Mouse (Mus musculus): ENCODE data around the gene Gm21983. TPM values are rescaled to one million over a fixed set of nuclear protein-coding genes. Genes with fewer than 3 reads are reported as not detected.

The Gm21983 gene
- polyA plus RNA-seq, 1 experiment from 2014 or later, result not detected

DNA sequence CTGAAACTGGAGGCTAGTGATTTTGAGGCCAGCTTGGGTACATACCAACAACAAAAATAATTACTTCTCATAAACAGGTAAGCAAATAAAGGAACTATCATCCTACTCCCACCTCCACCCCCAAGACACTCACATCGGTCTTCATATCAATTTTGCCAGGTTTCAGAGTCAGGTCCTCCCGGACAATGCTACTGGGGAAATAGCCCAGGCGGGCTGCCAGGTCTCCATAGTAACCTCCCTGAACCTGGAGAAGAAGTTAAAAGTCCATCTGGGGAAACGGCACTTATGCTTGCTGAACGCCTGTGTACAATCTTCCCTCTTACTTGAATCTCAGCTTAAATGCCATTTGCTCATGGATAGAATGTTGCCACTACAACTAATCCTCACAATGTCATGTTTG is 850 bp downstream of the Gm21983 start:
- Histone ChIP-seq H3K4me2 (replicated peaks) (no peak overlapping the region; the same call in 1 of the 2 replicates), H3K27me3 (replicated peaks) (no peaks in the 10 kb centered on the region), H3K36me3 (peaks cover 4% of the 10 kb centered on the region), H3K9ac (no peak overlapping the region; the same call in 1 of the 2 replicates), H3K4me3 (replicated peaks) (no peak overlapping the region), H3K4me1 (replicated peaks) (peaks cover 13% of the 10 kb centered on the region; the same call in 1 of the 2 replicates), H3K9me3 (no peaks in the 10 kb centered on the region), H3K27ac (no peak overlapping the region; the same call in 1 of the 2 replicates)
- 40% methylated on average over 5 of the region's 5 CpGs for WGBS
- ATAC-seq, result no peak

DNA sequence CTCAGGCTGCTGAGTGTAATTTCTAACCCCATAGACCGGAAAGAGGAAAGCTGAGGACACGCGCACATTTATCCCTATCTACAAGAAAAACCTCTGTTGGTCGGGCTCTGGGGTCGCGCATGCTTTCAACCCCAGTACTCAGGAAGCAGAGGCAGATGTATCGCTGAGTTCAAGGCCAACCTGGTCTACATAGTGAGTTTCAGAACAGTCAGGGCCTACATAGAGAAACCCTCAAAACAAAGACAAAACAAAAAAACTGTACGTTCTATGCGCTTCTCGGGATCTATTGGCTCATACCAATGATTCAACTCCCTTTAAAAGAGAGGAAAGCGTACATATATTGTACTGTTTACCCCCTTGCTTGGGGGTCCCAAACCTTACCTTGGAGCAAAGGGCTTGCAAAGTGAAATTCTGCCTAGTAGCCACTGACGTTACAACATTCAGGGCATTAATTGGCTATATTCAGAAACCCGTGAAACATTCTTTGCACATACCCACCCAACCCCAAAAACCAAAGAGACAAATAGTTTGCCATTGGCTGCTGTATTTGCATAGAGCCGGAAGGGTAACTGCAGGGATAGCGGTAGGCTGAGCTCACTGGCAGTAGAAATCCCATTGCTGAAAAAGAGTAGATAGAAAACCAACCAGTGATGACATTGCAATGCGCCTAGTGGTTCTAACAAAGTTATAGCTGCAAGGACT is 1.5 kb downstream of the Gm21983 start:
- WGBS, result 42% methylated on average over 16 of the region's 16 CpGs
- Histone ChIP-seq H3K27me3 (replicated peaks) (no peaks in the 10 kb centered on the region), H3K4me2 (replicated peaks) (peak overlapping the region; percentile 62), H3K27ac (peak overlapping the region; percentile 65), H3K9me3 (no peaks in the 10 kb centered on the region), H3K9ac (peak overlapping the region; percentile 36; the same call in 1 of the 2 replicates), H3K4me1 (replicated peaks) (peaks cover 13% of the 10 kb centered on the region; the same call in 1 of the 2 replicates), H3K36me3 (no peaks in the 10 kb centered on the region), H3K4me3 (replicated peaks) (peak overlapping the region; percentile 74)
- ATAC-seq, result no peak

DNA sequence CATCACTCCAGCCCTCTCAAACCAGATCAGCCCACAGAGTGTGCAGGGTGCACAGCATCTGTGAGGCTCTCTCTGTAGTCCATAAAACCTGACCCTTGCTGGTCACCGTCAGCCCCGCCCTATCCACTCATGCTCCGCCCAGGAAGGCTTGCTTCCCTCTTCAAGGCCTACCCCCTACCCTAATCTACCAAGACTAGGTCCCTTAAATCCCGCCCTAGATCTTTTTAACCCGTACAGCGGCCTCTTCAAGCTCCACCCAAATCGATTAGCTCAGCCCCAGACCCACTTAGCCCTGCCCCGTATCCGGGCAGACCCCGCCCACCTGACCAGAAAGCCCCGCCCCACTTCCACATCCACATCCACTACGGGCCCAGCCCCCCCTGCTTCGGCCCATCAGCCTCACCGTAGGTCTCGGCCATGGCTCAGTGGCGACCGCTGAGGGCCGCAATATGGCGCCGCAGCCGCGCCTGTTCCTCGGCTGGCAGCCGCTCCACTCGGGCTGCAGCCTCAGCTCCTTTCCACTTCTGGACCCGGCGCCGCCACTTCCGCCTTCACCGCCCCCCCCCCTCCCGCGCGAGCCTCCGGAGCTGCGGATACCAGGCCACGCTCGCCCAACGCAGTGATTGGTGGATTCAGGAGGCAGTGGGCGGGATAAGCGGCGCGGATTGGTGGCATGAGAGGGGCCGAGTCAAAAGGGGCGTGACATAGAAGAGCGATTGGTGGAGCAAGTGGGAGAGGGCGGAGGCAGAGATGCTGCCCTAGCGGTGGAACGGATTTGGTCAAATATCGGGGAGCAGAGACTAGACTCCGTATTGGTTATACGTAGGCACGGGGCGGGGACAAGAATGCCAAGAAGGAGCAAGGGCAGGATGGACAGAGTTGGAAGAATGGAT is 2.3 kb downstream of the Gm21983 start, which contains the start of gene Rab4b:
Gene Rab4b (minus strand): TSS at position 573 of the 893 bp plus-strand sequence.
- H3K27me3 ChIP-seq (replicated peaks), result no peaks in the 10 kb centered on the region
- peak within 1 kb of the TSS; percentile 62 for H3K4me2 ChIP-seq (replicated peaks)
- ATAC-seq, result peak; percentile 98
- H3K9ac ChIP-seq, result peak within 1 kb of the TSS; percentile 62
- WGBS, result under 1% methylated on average over 53 of the region's 53 CpGs
- no peaks in the 10 kb centered on the region for H3K36me3 ChIP-seq
- peak within 1 kb of the TSS; percentile 74 for H3K4me3 ChIP-seq (replicated peaks)
- H3K4me1 ChIP-seq (replicated peaks), result peaks cover 13% of the 10 kb centered on the region; the same call in 1 of the 2 replicates
- H3K27ac ChIP-seq, result peak within 1 kb of the TSS; percentile 94
- H3K9me3 ChIP-seq, result no peaks in the 10 kb centered on the region

DNA sequence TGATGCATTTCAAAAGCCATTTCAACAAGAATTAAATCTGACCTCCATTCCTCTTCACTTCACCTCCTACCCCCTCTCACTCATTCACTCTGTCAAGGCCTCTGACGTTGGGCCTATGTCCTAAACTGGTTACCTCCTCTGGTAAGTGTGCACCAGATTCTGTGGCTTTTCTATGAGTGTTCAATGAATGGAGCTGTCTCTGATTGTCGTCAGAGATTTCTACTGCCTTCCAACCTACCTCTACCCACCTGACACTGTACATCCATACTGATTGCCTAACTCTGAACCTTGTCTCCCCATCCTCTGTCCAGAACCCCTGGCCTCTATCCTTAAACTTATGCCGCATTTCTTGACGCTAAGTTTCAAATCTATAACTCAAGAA is 3.0 kb downstream of the Gm21983 start:
- H3K9ac ChIP-seq, result peak overlapping the region; percentile 62
- H3K36me3 ChIP-seq, result peaks cover 3% of the 10 kb centered on the region; the same call in 1 of the 2 replicates
- ATAC-seq, result peak; percentile 9
- H3K27me3 ChIP-seq (replicated peaks), result no peaks in the 10 kb centered on the region
- WGBS, result 14% methylated on average over 4 of the region's 4 CpGs
- H3K27ac ChIP-seq, result peak overlapping the region; percentile 94
- H3K4me2 ChIP-seq (replicated peaks), result peak overlapping the region; percentile 53
- H3K9me3 ChIP-seq, result no peaks in the 10 kb centered on the region
- H3K4me3 ChIP-seq (replicated peaks), result peak overlapping the region; percentile 74
- peaks cover 13% of the 10 kb centered on the region; the same call in 1 of the 2 replicates for H3K4me1 ChIP-seq (replicated peaks)

DNA sequence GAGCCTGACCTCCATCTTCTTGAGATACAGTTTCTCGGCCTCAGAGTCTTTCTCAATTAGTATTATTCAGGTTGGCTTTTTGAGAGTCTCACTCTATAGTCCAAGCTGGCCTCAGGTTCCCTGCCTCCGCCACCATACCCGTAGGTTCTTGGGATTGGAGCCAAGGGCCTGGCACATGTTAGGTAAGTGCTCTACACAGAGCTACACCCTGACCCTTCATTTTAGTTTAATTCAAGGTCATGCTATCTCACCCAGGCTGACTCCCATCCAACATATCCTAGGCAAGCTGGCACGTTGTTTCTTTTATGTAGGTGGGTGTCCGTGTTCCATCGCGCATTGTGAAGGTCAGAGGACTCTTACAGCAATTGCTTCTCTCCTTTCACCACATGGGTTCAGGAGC is 6.0 kb downstream of the Gm21983 start:
- Histone ChIP-seq H3K4me2 (replicated peaks) (no peak overlapping the region), H3K36me3 (peaks cover 9% of the 10 kb centered on the region; the same call in 1 of the 2 replicates), H3K27ac (no peak overlapping the region), H3K9ac (no peak overlapping the region), H3K27me3 (replicated peaks) (no peaks in the 10 kb centered on the region), H3K4me3 (replicated peaks) (no peak overlapping the region), H3K4me1 (replicated peaks) (peaks cover 6% of the 10 kb centered on the region; the same call in 1 of the 2 replicates), H3K9me3 (no peaks in the 10 kb centered on the region)
- 96% methylated on average over 7 of the region's 7 CpGs for WGBS
- ATAC-seq, result no peak

DNA sequence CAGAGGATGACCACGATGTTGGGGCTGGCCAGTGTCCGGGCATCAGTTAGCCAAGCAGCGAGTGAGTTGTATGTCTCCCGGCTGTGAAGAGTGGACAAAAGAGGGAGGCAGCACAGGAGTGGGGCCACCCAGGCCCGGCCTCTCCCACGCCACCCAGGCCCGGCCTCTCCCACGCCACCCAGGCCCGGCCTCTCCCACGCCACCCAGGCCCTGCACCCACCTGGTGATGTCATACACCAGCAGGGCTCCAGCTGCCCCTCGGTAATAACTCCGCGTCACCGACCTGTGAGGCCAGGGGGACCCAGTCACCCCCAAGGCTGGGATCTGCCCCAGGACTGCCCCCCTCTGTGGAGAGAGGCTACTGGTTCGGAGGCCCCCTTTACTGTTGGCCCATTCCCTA is 6.4 kb downstream of the Gm21983 start:
- Histone ChIP-seq H3K4me2 (replicated peaks) (no peak overlapping the region), H3K4me1 (replicated peaks) (peaks cover 2% of the 10 kb centered on the region; the same call in 1 of the 2 replicates), H3K27ac (no peak overlapping the region), H3K4me3 (replicated peaks) (no peak overlapping the region), H3K9me3 (no peaks in the 10 kb centered on the region), H3K9ac (no peak overlapping the region), H3K27me3 (replicated peaks) (no peaks in the 10 kb centered on the region), H3K36me3 (peaks cover 9% of the 10 kb centered on the region; the same call in 1 of the 2 replicates)
- ATAC-seq, result no peak
- 93% methylated on average over 15 of the region's 15 CpGs for WGBS

DNA sequence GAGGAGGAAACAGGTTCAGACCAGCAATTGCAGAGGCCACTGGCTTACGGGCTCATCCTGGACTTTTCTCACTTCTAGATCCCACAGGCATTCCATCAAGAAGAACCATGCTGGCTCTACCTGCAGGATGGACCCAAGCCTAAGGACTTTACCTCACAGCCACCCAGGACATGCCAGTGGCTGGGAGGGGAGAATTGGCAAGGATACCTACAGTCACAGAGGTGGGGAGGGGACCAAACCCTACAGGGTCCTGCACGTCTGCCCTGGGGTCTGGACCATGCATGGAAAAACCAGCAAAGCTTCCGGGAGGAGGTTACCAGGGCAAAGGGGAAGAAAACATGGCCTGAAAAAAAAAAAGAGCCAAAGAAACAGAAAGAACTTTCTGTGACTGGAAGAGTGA is 9.9 kb downstream of the Gm21983 start:
- Histone ChIP-seq H3K4me2 (replicated peaks) (no peak overlapping the region), H3K9ac (no peak overlapping the region), H3K4me1 (replicated peaks) (0 out of 2 replicates have a peak, but pooled peaks cover 6% of the 10 kb centered on the region), H3K27ac (no peak overlapping the region), H3K27me3 (replicated peaks) (no peaks in the 10 kb centered on the region), H3K9me3 (no peaks in the 10 kb centered on the region), H3K36me3 (peaks cover 9% of the 10 kb centered on the region; the same call in 1 of the 2 replicates), H3K4me3 (replicated peaks) (no peak overlapping the region)
- 96% methylated on average over 3 of the region's 3 CpGs for WGBS
- no peak for ATAC-seq

DNA sequence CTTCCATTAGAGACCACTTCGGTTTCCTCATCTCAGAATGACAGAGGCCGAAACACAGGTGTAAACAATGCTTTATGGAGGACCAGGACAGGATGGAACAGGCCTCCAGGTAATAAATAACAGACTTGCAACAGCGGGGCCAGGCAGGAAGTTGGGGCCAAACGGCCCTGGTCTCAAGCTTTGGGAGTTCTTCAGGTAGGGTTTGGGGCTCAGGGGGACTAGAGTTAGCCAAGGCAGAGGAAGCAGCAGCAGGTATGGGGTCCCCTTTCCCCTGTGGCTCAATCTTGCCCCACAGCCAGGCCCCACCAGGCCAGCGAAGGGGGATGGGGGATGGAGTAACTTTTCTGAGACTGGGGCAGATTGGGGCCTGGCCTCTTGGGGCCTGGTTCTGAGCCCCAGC is 12.5 kb downstream of the Gm21983 start:
- no peak for ATAC-seq
- WGBS, result 83% methylated on average over 5 of the region's 5 CpGs
- Histone ChIP-seq H3K36me3 (peaks cover 12% of the 10 kb centered on the region; the same call in 1 of the 2 replicates), H3K4me2 (replicated peaks) (no peak overlapping the region), H3K4me1 (replicated peaks) (peaks cover 27% of the 10 kb centered on the region), H3K4me3 (replicated peaks) (no peak overlapping the region), H3K9ac (no peak overlapping the region), H3K27ac (no peak overlapping the region), H3K27me3 (replicated peaks) (no peaks in the 10 kb centered on the region), H3K9me3 (no peaks in the 10 kb centered on the region)

DNA sequence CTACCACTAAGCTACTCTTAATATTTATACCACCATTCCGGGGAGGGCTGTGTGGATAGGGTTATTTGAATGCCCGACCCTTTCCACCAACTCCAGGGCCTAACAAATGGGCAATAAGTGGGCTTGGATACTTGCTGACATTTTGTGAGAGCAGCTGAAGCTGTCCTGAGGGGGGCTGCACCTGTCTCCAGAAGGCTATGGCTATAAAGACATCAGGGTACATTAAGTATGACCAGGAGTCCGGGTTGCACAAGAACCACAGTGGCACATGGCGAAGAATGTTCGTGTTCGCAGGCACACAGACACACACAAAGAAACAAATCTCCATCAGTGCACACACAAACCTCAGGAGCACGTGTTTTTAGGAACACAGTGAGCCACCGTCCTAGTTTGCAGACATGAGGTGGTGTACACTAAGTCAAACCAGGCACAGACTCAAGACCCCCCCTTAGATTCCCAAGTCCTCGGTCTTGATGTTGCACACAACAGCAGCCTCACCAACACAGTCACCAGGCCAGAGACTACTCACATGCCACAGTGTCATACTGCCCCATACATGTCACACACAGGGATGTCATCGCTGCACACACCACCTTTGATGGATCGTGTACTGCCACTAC is 13.3 kb downstream of the Gm21983 start:
- Histone ChIP-seq H3K4me1 (replicated peaks) (peaks cover 35% of the 10 kb centered on the region), H3K4me3 (replicated peaks) (peak overlapping the region; percentile 72), H3K4me2 (replicated peaks) (peak overlapping the region; percentile 74), H3K27ac (peak overlapping the region; percentile 98), H3K36me3 (peaks cover 5% of the 10 kb centered on the region; the same call in 1 of the 2 replicates), H3K9ac (peak overlapping the region; percentile 46; the same call in 1 of the 2 replicates), H3K9me3 (no peaks in the 10 kb centered on the region), H3K27me3 (replicated peaks) (no peaks in the 10 kb centered on the region)
- 71% methylated on average over 11 of the region's 11 CpGs for WGBS
- no peak for ATAC-seq

DNA sequence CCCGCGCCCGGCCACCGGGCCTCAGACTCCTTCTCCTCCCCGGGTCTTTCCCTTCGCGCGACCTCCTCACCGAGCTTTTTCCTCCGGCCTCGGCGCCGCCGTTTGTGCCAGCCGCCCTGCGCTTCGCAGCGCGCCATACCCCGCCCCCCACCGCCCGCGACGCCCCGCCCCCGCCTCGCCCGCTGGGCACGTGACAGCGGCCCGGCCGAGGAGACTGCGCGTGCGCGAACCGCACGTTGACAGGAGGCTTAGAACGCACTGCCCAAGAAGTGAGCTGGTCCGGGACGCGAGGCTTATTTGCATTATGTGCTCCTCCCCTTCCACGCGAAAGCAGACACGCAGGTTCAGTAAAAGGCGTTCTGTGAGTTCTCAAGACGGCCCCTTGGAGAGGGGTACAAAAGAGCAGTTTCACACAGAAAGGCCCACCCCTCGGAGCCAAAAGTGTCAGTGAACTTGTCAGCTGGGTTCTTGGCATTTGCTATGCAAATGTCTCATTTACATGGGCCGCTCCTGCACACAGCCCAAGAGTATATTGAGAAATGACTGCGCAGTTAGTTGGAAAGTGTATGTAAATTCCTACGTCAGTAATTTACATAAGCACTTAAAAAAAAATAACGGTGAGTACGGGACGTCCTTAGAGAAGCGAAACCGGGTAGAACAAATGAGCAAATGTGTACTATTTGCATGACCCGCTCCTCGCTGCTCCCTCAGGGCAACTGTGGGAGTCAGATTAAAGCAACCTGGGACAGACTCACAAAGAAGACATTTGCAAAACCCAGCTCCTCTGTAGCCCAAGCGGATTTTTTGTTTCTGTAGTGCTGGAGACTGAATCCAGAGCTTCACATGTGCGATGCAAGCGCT is 14.0 kb downstream of the Gm21983 start, which contains the start of gene Egln2:
Gene Egln2 (minus strand): TSS at position 189 of the 861 bp plus-strand sequence.
- peaks cover 38% of the 10 kb centered on the region for H3K4me1 ChIP-seq (replicated peaks)
- no peaks in the 10 kb centered on the region for H3K9me3 ChIP-seq
- peak within 1 kb of the TSS; percentile 72 for H3K4me3 ChIP-seq (replicated peaks)
- peak within 1 kb of the TSS; percentile 83 for H3K9ac ChIP-seq
- H3K27ac ChIP-seq, result peak within 1 kb of the TSS; percentile 98
- H3K4me2 ChIP-seq (replicated peaks), result peak within 1 kb of the TSS; percentile 78
- H3K27me3 ChIP-seq (replicated peaks), result no peaks in the 10 kb centered on the region
- peak; percentile 88 for ATAC-seq
- 0 out of 2 replicates have a peak, but pooled peaks cover 3% of the 10 kb centered on the region for H3K36me3 ChIP-seq
- WGBS, result 1% methylated on average over 51 of the region's 61 CpGs

DNA sequence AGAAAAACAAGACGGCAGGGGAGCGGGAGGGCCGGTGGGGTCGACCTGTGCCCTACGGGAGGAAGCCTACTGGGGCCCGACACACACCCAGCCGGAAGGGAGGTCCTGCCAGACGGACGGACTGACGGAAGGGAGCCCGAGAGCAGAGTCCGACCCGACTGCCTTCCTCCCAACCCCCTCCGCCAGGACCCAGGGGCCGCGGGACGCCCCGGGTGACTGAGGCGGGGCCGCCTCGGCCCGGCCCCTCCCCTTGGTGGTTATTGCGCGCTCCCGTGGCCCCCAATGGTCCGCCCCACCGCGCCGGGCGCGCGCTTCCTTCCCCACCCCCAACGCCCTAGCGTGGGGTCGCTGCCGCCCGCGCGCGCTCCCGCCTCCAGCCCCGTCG is 14.7 kb downstream of the Gm21983 start:
- no peaks in the 10 kb centered on the region for H3K27me3 ChIP-seq (replicated peaks)
- WGBS, result under 1% methylated on average over 41 of the region's 43 CpGs
- H3K4me2 ChIP-seq (replicated peaks), result peak overlapping the region; percentile 78
- peaks cover 43% of the 10 kb centered on the region for H3K4me1 ChIP-seq (replicated peaks)
- no peaks in the 10 kb centered on the region for H3K9me3 ChIP-seq
- peak; percentile 91 for ATAC-seq
- peak overlapping the region; percentile 98 for H3K27ac ChIP-seq
- 0 out of 2 replicates have a peak, but pooled peaks cover 3% of the 10 kb centered on the region for H3K36me3 ChIP-seq
- peak overlapping the region; percentile 72 for H3K4me3 ChIP-seq (replicated peaks)
- peak overlapping the region; percentile 83 for H3K9ac ChIP-seq
